Mouse (Mus musculus): ENCODE results near the gene Pik3r3.

DNA sequence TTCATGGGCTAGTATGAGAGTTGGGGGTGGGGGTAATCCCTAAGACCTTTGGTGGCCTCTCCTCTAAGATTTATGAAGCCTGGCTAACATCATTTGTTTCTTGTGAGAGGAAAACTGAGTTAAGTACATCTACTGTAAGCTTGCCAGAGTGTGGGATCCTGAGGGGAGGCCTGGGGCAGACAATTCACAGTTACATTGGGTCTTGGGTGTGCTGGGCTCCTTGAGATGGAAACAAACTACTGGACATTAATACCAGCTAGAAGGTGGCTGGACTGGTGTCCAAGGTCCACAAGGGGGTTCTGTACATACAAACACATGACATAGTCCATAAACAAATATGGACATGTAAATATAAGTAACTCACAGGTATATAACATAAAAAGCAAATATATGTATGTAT, 46.3 kb upstream of the Pik3r3 start:
- TF ChIP-seq POLR2A (IDR thresholded peaks at IDR 0.05; ENCODE audit: control insufficient read depth, extremely low read depth, insufficient read depth, low read length, poor library complexity): no peak
- TF ChIP-seq CTCF (IDR thresholded peaks at IDR 0.05; ENCODE audit: borderline replicate concordance, control insufficient read depth, extremely low read depth, insufficient read depth, low read length, poor library complexity): no peak
